Mouse (Mus musculus) skeletal muscle tissue, adult 2 months (tissue): ENCODE measurements around the gene Selenon.
A peak's percentile ranks its signal among the peaks of the same experiment; 100 is the strongest.

Experiments used
- DNase-seq: peaks from one replicate; pipeline ENCODE4 v3.0.0-alpha.2; 2012; ENCODE audit warnings: low read depth, low spot score

Gene Selenon

DNA sequence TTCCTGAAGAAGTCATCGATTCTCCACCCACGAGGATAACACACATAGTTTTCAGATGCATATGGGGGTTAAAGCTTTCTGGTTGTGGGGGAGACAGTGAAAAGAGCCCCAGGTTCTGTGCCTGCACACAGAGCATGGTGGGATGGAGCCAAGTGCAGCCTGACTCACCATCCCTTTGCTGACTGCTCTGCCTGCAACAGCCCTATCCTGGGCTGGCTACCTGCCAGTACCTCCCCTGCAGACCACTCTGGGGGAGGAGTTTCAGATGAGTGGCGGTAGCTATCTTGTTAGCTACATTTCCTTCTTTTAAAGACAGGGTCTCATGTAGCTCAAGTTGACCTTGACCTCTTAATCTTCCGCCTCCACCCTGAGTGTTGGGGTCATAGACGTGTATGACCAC, 26.4 kb upstream of the Selenon start:
- DNase-seq: no peak

- no peak for DNase-seq
These were observed 25.3 kb upstream of the Selenon start for GRCm38 (mm10) chr4:134577281-134577680.

GRCm38 (mm10) chr4:134575486-134575885, 23.5 kb upstream of the Selenon start:
- DNase-seq: no peak

DNA sequence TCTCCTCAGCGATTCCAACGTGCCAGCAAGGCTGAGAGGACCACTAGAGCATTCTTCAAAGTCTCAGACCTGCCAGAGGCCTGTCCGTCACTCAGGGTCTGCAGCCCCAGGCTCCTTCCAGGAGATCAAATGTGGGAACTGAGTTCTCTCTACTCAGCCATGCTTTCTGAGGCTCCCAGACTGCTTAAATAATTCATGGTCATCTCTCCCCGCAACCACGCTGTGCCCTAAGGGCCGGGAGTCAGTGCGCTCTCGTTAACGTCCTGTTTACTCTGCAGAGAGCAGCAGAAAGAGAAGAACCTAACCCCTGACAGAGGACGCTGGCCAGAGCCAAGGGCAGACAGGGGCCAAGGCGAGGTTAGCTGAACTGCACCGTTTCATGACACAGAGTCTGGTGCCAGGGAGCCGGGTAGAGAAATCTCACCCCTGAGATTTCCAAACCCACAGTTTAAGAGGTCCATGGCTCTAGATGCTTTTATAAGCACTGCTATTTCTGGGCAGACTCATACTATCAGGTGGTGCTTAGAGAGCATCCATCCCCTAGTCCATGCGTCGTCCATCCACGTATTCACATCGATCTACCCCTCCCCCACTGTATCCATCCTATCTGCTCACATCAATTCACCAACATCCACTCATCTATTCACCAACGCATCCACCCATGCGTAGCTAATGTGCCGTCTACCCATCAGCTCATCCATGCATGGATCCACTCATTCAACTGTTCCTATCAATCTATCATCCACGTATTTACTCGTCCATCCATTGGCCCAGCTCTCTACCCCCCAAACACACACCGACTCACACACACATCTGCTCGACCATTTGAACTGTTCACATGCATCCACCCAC, 20.7 kb upstream of the Selenon start:
- no peak for DNase-seq

DNA sequence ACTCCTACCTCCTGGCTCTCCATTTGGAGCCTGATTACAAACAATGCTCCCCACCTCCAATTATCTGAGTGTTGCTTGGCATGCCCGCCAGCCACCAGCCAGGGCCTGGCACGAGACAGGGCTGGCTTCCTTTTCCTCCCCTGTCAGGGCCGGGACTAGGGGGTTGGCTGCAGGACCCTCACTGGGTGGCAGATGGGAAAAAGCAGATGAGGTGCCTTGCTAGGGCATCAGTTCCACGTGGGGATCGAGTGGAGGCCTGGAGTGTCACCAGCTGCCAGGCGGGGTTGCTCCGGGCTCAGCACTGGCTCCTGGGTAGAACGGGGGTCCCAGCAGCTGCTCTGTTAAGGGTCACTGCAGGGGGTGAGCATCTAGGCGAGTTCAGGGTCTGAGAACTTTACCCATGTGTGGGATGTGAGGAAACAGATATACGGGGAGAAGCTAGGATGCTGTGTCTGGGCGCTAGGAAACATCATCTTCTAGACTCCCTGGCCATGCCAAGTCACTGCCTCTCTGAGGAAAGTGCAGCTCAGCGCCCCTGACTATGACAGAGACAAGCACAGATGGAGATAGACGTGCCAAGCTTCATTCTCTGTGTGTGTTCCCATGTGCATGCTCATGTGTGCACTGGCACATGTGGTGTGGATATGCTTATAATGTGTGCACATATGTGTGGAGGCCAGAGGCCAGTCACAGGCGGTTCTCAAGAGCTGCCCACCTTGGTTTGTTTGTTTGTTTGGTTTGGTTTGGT, 18.9 kb upstream of the Selenon start:
- no peak for DNase-seq

- DNase-seq: no peak
These were observed 17.9 kb upstream of the Selenon start for GRCm38 (mm10) chr4:134569831-134570230.

- DNase-seq: no peak
These were observed 17.2 kb upstream of the Selenon start for GRCm38 (mm10) chr4:134569205-134569604.

- DNase-seq: no peak
These were observed 15.6 kb upstream of the Selenon start for GRCm38 (mm10) chr4:134567377-134568226.

- no peak for DNase-seq
These were observed 12.1 kb upstream of the Selenon start for GRCm38 (mm10) chr4:134564093-134564492.

DNA sequence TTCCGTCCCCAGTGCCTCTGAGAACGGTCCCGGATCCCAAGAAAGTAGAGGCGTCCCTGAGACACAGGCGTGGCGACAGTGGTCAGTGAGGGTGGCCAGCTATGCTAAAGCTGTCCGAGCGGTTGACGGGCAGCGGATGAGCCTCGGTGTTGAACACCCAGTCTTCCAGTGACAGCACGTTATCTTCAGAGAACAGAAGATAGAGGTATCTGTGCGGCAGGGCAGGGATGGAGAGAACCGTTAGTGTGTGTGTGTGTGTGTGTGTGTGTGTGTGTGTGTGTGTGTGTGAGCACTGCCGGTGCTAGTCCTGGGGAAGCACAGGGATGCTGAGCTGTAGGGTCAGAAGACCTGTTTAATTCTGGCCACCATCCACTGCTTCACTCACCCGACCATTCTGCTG, 11.7 kb upstream of the Selenon start:
- DNase-seq: no peak

DNA sequence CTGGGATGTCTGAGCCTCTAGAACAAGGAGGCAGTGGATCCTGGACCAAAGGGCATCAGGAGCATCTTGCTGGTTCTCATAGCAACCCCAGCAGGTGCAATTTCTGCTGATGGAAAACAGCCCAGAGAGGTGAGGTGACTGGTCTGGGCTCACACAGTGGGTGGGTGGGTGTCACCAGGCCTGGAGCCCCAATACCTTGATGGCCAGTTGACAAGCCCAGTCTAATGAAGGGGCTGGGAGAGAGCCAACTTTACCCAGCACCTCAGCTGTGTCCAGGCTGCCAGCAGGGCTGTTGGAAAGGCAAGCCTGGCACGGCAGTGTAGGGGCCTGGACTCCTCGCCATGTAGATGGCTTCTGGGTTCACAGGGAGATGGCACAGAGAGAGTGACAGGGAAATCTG, 10.0 kb upstream of the Selenon start:
- no peak for DNase-seq

GRCm38 (mm10) chr4:134560699-134561098, 8.7 kb upstream of the Selenon start:
- no peak for DNase-seq

- no peak for DNase-seq
These were observed 7.2 kb upstream of the Selenon start for GRCm38 (mm10) chr4:134559154-134559553.

DNA sequence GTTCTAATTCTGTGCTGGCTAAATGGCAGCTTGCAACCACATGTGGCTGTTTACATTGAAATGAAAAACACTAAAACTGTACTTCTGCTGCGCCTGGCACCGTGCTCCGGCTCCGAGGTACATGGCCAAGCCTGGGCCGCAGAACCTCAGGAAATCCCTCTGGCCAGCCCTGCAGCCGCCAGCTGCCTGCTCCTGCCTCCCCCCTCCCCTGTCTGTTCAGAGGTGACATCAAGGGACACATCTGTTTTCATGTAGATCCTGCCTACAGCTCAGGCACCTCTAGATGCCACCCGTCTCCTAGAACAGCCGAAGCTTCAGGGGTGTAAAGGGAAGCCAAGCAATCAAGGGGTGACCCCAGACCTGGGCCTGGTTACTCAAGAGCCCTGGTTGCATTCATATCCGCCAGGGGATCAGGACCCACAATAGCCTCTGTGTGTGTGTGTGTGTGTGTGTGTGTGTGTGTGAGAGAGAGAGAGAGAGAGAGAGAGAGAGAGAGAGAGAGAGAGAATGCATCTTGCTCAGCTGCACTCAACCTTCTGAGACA, 6.7 kb upstream of the Selenon start:
- DNase-seq: no peak

- DNase-seq: no peak
These were observed 5.8 kb upstream of the Selenon start for GRCm38 (mm10) chr4:134557626-134558249.

- DNase-seq: no peak
These were observed 4.1 kb upstream of the Selenon start for GRCm38 (mm10) chr4:134555956-134556580.

GRCm38 (mm10) chr4:134553631-134554030, 1.7 kb upstream of the Selenon start:
- no peak for DNase-seq

DNA sequence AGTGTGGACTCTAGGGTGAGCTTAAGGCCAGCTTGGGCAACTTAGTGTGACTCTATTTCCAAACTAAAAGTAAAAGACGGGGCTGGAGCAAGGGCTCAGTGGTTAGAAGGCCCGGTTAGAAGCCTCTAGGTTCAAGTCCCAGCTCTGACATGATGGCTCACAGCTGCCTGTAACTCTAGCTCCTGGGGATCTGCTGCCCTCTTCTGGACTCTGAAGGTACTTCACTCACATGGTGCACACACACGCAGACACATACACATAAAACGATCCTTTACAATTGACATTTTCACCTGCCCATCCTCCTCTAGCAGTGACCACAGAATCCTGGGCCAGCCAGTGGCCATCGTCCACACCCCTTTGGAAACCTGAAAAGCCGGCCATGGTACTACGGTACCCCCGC, 2.1 kb downstream of the Selenon start:
- DNase-seq: no peak

DNA sequence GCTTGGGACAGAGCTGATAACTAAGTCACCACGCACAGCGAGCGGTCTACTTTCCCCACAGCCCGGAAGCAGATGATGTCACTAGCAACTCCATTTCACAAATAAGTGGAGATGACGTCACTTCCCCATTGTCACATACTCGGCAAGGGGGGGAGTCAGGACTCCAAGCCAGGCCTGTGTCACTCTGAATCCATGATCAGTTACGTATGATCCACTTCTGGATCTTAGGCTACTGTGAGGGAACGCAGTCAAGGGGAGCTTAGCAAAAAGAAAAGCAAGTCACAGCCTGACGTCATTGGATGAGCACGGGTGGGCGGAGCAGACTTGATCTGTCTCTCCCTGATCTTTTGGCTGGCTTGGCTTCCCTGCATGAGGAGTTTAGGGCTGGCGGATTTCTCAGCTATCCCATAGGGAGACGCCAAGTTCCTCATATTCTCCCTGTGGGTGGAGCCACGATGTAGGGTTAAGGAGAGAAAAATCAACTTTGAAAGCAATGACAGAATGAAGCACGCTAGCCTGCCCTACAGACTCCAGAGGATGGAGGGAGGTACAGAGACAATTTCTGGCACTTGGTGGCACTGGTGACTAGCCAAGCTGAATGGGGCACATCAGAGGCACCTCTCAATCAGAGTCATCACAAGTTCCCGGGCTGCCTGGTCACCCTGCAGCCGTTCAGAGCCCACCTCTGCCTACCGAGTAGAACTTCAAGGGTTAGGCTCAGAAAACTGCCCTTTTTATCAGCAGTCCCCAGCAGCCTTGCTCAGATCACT, 3.6 kb downstream of the Selenon start:
- DNase-seq: peak; percentile 53
